Mouse (Mus musculus): Measurements from ENCODE around the gene 3110082J24Rik. TPM values are rescaled to one million over a fixed set of nuclear protein-coding genes. Genes with fewer than 3 reads are reported as not detected.

The 3110082J24Rik gene
- 5.1 and 5.8 TPM in 2 replicates for polyA plus RNA-seq (2015; fragmentation: Nextera tagmentation; extraction: Ambion mirVana)

- Histone ChIP-seq H3K4me1 (replicated peaks) (peaks cover 63% of the 10 kb centered on the region), H3K27me3 (peaks cover 12% of the 10 kb centered on the region), H3K9me3 (no peaks in the 10 kb centered on the region), H3K4me3 (peak within 1 kb of the TSS; percentile 73), H3K4me2 (peak within 1 kb of the TSS; percentile 91), H3K27ac (replicated peaks) (peak within 1 kb of the TSS; percentile 93), H3K36me3 (no peaks in the 10 kb centered on the region), H3K9ac (peak within 1 kb of the TSS; percentile 86)
- 2% methylated on average over 29 of the region's 29 CpGs for WGBS
- ATAC-seq (ENCODE audit: low read depth) = peak; percentile 38
These were observed at the start of gene 3110082J24Rik for GRCm38 (mm10) chr5:30105668-30106300. TSS of gene 3110082J24Rik (minus strand) at chr5:30106086.

GRCm38 (mm10) chr5:30155395-30155792 lies 49.5 kb upstream of the 3110082J24Rik start:
- Histone ChIP-seq H3K4me3 (peak overlapping the region; percentile 59), H3K4me1 (replicated peaks) (peaks cover 36% of the 10 kb centered on the region), H3K27ac (replicated peaks) (peak overlapping the region; percentile 78), H3K27me3 (no peaks in the 10 kb centered on the region), H3K4me2 (peak overlapping the region; percentile 90), H3K9me3 (no peaks in the 10 kb centered on the region), H3K36me3 (no peaks in the 10 kb centered on the region), H3K9ac (peak overlapping the region; percentile 76)
- under 1% methylated on average over 31 of the region's 31 CpGs for WGBS
- ATAC-seq (ENCODE audit: low read depth) = peak; percentile 76

GRCm38 (mm10) chr5:30154474-30155394 lies 48.8 kb upstream of the 3110082J24Rik start, which contains the start of the genes Hadha and Hadhb:
TSS of gene Hadha (minus strand) at chr5:30155162.
TSS of gene Hadhb (plus strand) at chr5:30155248.
- ATAC-seq (ENCODE audit: low read depth) = peak; percentile 93
- H3K27ac ChIP-seq (replicated peaks) = peak within 1 kb of the TSS; percentile 78
- H3K4me3 ChIP-seq = peak within 1 kb of the TSS; percentile 59
- H3K9me3 ChIP-seq = no peaks in the 10 kb centered on the region
- peaks cover 36% of the 10 kb centered on the region for H3K4me1 ChIP-seq (replicated peaks)
- H3K27me3 ChIP-seq = no peaks in the 10 kb centered on the region
- under 1% methylated on average over 53 of the region's 53 CpGs for WGBS
- H3K36me3 ChIP-seq = no peaks in the 10 kb centered on the region
- H3K4me2 ChIP-seq = peak within 1 kb of the TSS; percentile 90
- peak within 1 kb of the TSS; percentile 76 for H3K9ac ChIP-seq

GRCm38 (mm10) chr5:30154013-30154412 lies 48.1 kb upstream of the 3110082J24Rik start:
- Histone ChIP-seq H3K4me3 (peak overlapping the region; percentile 59), H3K4me2 (peak overlapping the region; percentile 90), H3K9ac (peak overlapping the region; percentile 76), H3K27ac (replicated peaks) (peak overlapping the region; percentile 78; the same call in 1 of the 2 replicates), H3K27me3 (no peaks in the 10 kb centered on the region), H3K4me1 (replicated peaks) (peaks cover 36% of the 10 kb centered on the region), H3K9me3 (no peaks in the 10 kb centered on the region), H3K36me3 (no peaks in the 10 kb centered on the region)
- no peak for ATAC-seq (ENCODE audit: low read depth)
- 21% methylated on average over 4 of the region's 4 CpGs for WGBS

- no peak for ATAC-seq (ENCODE audit: low read depth)
- H3K9me3 ChIP-seq = no peaks in the 10 kb centered on the region
- WGBS = 88% methylated on average over 2 of the region's 2 CpGs
These were observed 47.3 kb upstream of the 3110082J24Rik start for GRCm38 (mm10) chr5:30153222-30153621.

GRCm38 (mm10) chr5:30152413-30152812 lies 46.5 kb upstream of the 3110082J24Rik start:
- ATAC-seq (ENCODE audit: low read depth) = no peak
- Histone ChIP-seq H3K9ac (no peak overlapping the region), H3K9me3 (no peaks in the 10 kb centered on the region), H3K36me3 (no peaks in the 10 kb centered on the region), H3K27ac (replicated peaks) (no peak overlapping the region), H3K4me2 (no peak overlapping the region), H3K4me1 (replicated peaks) (peaks cover 36% of the 10 kb centered on the region), H3K27me3 (no peaks in the 10 kb centered on the region), H3K4me3 (no peak overlapping the region)
- 96% methylated on average over 1 of the region's 1 CpGs for WGBS

More at GRCm38 (mm10) chr5:30153222-30153621, 47.3 kb upstream of the 3110082J24Rik start:
- H3K4me1 ChIP-seq (replicated peaks) = peaks cover 36% of the 10 kb centered on the region
- no peak overlapping the region for H3K4me3 ChIP-seq
- H3K27me3 ChIP-seq = no peaks in the 10 kb centered on the region
- no peak overlapping the region for H3K27ac ChIP-seq (replicated peaks)
- H3K9ac ChIP-seq = no peak overlapping the region
- H3K36me3 ChIP-seq = no peaks in the 10 kb centered on the region
- H3K4me2 ChIP-seq = no peak overlapping the region

- H3K4me1 ChIP-seq (replicated peaks) = peaks cover 33% of the 10 kb centered on the region
- ATAC-seq (ENCODE audit: low read depth) = no peak
- 69% methylated on average over 4 of the region's 4 CpGs for WGBS
These were observed 46.1 kb upstream of the 3110082J24Rik start for GRCm38 (mm10) chr5:30152007-30152406.

GRCm38 (mm10) chr5:30148133-30148920 lies 42.4 kb upstream of the 3110082J24Rik start:
- H3K9ac ChIP-seq = no peak overlapping the region
- H3K36me3 ChIP-seq = peaks cover 35% of the 10 kb centered on the region
- no peak for ATAC-seq (ENCODE audit: low read depth)
- H3K27ac ChIP-seq (replicated peaks) = no peak overlapping the region
- no peak overlapping the region for H3K4me3 ChIP-seq
- H3K9me3 ChIP-seq = no peaks in the 10 kb centered on the region
- peaks cover 14% of the 10 kb centered on the region for H3K4me1 ChIP-seq (replicated peaks)
- WGBS = 92% methylated on average over 5 of the region's 5 CpGs
- no peaks in the 10 kb centered on the region for H3K27me3 ChIP-seq
- H3K4me2 ChIP-seq = no peak overlapping the region

More at GRCm38 (mm10) chr5:30152007-30152406, 46.1 kb upstream of the 3110082J24Rik start:
- Histone ChIP-seq H3K27ac (replicated peaks) (no peak overlapping the region), H3K36me3 (peaks cover 2% of the 10 kb centered on the region; the same call in 1 of the 2 replicates), H3K27me3 (no peaks in the 10 kb centered on the region), H3K4me3 (no peak overlapping the region), H3K4me2 (no peak overlapping the region), H3K9ac (no peak overlapping the region), H3K9me3 (no peaks in the 10 kb centered on the region)

GRCm38 (mm10) chr5:30146526-30146925 lies 40.6 kb upstream of the 3110082J24Rik start:
- WGBS = 84% methylated on average over 6 of the region's 6 CpGs
- H3K4me3 ChIP-seq = no peak overlapping the region
- H3K4me1 ChIP-seq (replicated peaks) = peaks cover 5% of the 10 kb centered on the region; the same call in 1 of the 2 replicates
- H3K9me3 ChIP-seq = no peaks in the 10 kb centered on the region
- no peak overlapping the region for H3K9ac ChIP-seq
- H3K36me3 ChIP-seq = peaks cover 53% of the 10 kb centered on the region
- no peaks in the 10 kb centered on the region for H3K27me3 ChIP-seq
- H3K4me2 ChIP-seq = no peak overlapping the region
- no peak overlapping the region for H3K27ac ChIP-seq (replicated peaks)
- ATAC-seq (ENCODE audit: low read depth) = no peak

- Histone ChIP-seq H3K27ac (replicated peaks) (no peak overlapping the region), H3K27me3 (no peaks in the 10 kb centered on the region), H3K36me3 (peaks cover 86% of the 10 kb centered on the region), H3K9me3 (no peaks in the 10 kb centered on the region), H3K4me1 (replicated peaks) (no peaks in the 10 kb centered on the region), H3K4me3 (no peak overlapping the region), H3K9ac (no peak overlapping the region), H3K4me2 (no peak overlapping the region)
- 94% methylated on average over 4 of the region's 4 CpGs for WGBS
- ATAC-seq (ENCODE audit: low read depth) = no peak
These were observed 32.3 kb upstream of the 3110082J24Rik start for GRCm38 (mm10) chr5:30138193-30138592.

GRCm38 (mm10) chr5:30137271-30137670 lies 31.4 kb upstream of the 3110082J24Rik start:
- Histone ChIP-seq H3K4me1 (replicated peaks) (no peaks in the 10 kb centered on the region), H3K27ac (replicated peaks) (no peak overlapping the region), H3K4me2 (no peak overlapping the region), H3K9ac (no peak overlapping the region), H3K4me3 (no peak overlapping the region), H3K9me3 (no peaks in the 10 kb centered on the region), H3K36me3 (peaks cover 81% of the 10 kb centered on the region), H3K27me3 (no peaks in the 10 kb centered on the region)
- ATAC-seq (ENCODE audit: low read depth) = no peak
- 95% methylated on average over 9 of the region's 9 CpGs for WGBS
